Mouse (Mus musculus) retina, adult 2 months (tissue): ENCODE data around the gene C1ql1.
A peak's percentile ranks its signal among the peaks of the same experiment; 100 is the strongest.

ENCODE experiments used
- DNase-seq: peaks from one replicate; pipeline ENCODE4 v3.0.0-alpha.2; 2012; ENCODE audit warnings: low read depth, low spot score

The C1ql1 gene

DNA sequence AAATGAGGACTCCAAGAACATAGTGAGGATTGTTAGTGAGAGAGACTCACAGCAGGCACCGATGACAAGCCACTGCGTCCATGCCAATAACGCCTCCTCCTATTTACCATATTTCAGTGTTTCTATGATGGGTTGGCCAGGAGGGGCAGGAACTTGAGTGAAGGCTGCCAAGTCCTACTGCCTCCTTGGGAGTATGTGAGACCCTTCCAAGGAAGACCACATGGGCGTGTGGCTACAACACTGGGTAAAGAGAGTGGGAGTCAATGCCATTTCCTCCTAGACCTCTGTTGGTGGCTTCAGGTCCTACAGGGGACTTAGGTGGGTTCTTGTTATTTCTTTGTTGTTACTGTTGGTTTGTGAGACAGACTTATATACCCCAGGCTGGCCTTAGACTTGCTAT is 45.3 kb downstream of the C1ql1 start:
- no peak for DNase-seq

DNA sequence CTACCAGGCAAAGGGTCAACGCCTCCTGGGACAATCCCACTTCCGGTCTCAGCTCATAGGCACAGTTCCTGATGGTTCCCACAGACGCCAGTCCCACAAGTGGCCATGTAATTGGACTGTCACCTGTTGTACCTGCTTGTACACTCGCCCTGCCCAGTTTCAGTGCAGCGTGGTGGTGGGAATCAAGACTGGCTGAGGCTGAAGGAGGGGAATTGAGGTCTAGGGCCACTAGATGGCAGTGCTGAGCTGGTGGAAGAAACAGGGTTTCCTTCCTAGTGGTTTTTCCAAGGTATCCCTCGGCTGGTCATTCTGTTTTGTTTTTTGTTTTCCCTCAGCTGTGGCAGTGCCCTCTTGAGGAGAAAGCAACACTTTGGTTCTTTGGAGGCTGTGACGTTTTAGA is 45.7 kb downstream of the C1ql1 start, which contains the start of gene Gfap:
Gene Gfap (minus strand): TSS at position 150 of the 400 bp plus-strand sequence.
- DNase-seq, result peak; percentile 53

DNA sequence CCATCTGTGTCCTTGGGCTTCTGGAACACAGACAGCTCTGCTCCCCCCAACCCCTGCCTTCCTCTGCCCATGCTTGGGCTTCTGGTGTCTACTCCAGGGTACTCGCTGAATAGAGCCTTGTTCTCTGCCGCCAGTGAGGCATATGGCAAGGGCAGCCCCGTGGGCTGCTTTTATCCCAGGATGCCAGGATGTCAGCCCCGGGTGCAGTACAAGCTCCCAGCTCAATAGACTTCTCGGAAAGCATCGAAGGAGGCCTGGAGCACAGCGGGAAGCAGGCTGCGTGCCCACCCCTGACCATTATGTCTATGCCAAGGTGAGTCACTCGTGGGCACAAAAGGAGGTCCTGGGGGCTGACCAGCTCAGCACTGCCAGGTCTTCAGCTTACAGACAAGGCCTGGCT is 48.1 kb downstream of the C1ql1 start:
- DNase-seq, result no peak

DNA sequence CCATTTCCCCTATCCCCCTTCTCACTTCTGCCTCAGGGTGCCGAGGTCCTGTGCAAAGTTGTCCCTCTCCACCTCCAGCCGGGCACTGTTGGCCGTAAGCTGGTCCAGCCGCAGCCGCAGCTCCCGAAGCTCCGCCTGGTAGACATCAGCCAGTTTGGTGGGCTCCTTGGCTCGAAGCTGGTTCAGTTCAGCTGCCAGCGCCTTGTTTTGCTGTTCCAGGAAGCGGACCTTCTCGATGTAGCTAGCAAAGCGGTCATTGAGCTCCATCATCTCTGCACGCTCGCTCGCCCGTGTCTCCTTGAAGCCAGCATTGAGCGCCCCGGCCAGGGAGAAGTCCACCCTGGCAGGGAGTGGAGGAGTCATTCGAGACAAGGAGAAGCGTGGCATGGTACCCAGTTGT is 49.8 kb downstream of the C1ql1 start:
- no peak for DNase-seq

DNA sequence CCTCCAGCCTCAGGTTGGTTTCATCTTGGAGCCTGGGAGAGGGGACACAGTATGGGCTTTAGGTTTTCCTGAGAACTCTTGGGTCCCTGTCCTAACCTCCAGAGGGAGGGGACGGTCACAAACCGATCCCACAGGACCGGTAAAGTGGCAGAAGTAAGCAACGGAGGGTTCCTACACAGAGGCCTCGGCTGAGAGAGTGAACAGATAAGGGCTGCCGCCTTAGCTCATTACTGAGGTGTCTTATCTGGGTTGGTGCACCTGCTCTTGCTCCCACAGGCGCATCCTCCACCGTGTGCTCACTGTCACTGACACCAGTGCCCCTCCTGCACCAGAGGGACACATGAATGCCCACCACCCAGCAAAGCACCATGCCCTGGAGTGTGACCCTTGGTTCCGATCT is 50.7 kb downstream of the C1ql1 start:
- DNase-seq, result no peak

DNA sequence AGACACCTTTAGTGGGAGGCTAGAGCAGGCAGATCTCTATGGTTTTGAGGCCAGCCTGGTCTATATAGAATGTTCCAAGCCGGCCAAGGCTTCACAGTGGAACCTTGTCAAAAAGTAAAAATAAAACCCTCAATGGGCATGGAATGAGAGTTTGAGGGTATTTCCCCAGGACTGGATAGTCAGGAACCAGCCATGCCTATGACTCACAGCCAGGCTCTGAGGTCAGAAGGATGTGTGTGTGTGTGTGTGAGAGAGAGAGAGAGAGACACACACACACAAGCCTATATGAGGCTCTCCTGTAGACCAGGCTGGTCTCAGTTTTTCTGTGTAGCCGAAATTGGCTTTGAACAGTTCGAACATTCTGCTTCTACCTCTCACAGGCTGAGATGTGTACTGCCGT is 51.8 kb downstream of the C1ql1 start:
- DNase-seq, result no peak

DNA sequence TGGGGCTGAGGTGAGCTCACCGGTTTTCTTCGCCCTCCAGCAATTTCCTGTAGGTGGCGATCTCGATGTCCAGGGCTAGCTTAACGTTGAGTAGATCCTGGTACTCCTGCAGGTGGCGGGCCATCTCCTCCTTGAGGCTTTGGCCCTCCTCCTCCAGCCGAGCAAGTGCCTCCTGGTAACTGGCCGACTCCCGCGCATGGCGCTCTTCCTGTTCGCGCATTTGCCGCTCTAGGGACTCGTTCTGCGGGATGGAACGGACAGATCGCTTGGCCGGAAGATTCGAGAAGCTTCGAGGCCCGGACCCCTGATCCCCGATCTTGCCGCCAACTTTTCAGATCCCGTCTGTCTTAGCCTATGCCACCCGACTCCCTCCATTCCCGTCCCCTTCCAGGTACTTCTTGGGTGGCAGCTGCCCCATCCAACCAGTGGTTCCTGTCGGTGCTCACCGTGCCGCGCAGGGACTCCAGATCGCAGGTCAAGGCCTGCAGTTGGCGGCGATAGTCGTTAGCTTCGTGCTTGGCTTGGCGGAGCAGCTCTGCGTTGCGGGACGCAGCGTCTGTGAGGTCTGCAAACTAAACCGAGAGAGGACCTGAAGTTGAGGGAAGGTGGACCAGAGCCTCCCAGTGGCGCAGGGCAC is 53.4 kb downstream of the C1ql1 start:
- DNase-seq, result no peak

DNA sequence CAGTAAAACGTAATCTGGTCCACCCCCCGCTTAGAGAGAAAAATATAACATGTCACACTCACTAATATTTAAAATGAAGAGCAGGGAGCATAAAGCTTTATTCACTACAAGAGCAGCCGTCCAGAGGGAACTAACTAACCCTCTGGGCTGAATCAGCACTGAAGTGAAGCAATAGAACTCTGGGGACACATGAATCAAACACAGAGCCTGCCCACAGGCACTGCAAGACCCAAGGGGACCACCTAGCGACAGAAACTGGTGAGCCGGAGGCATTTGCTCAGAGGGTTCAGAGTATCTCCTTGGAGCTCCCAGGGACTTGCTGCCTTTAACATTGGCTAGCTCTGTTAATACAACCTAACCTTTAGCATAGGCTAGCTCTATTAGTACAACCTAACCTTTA is 56.4 kb downstream of the C1ql1 start:
- no peak for DNase-seq
